In genomic region chr10:108255812-108256376, GRCm38 (mm10) we compare ENCODE assay signal across 24 mouse cellular contexts.
DNase-seq lines count a peak whose midpoint lies in the region; ATAC-seq lines count a peak whose summit lies in the region.
"Had no signal": no experiment of that assay in that cellular context is flagged by ENCODE, and none has a peak within 500 bp of the region (broad histone marks: within the 10 kb centered on the region; RNA-seq: fewer than 3 reads in every experiment).

No protein-coding gene starts in this region.

- H3K9ac ChIP-seq in midbrain, embryonic 13.5 days (replicated peaks): no peak overlapping the region
- no peak overlapping the region for H3K9ac ChIP-seq in midbrain, embryonic 14.5 days (replicated peaks; ENCODE audit: low read length)
- no peak overlapping the region for H3K9ac ChIP-seq in liver, embryonic 15.5 days
- H3K9ac ChIP-seq: forebrain, embryonic 13.5 days; kidney, embryonic 15.5 days; stomach, embryonic 15.5 days had no signal

- 42% methylated on average over 7 of the region's 7 CpGs for WGBS in heart, embryonic 10.5 days
- WGBS in midbrain, embryonic 13.5 days: 90% methylated on average over 7 of the region's 7 CpGs
- WGBS in midbrain, embryonic 14.5 days: 86% methylated on average over 7 of the region's 7 CpGs
- 41% methylated on average over 7 of the region's 7 CpGs for WGBS in liver, embryonic 15.5 days (ENCODE audit: insufficient replicate concordance)

- H3K27ac ChIP-seq in heart, embryonic 10.5 days: no peak overlapping the region
- no peak overlapping the region for H3K27ac ChIP-seq in midbrain, embryonic 13.5 days
- H3K27ac ChIP-seq in midbrain, embryonic 14.5 days (replicated peaks; ENCODE audit: low read depth, low read length): no peak overlapping the region
- no peak overlapping the region for H3K27ac ChIP-seq in liver, embryonic 15.5 days (replicated peaks)
- H3K27ac ChIP-seq: forebrain, embryonic 13.5 days; hindbrain, postnatal 0 days; kidney, embryonic 15.5 days; stomach, embryonic 15.5 days had no signal

- H3K4me3 ChIP-seq in heart, embryonic 10.5 days: no peak overlapping the region
- no peak overlapping the region for H3K4me3 ChIP-seq in midbrain, embryonic 13.5 days (replicated peaks)
- H3K4me3 ChIP-seq in midbrain, embryonic 14.5 days (replicated peaks; ENCODE audit: low read depth, low read length): no peak overlapping the region
- no peak overlapping the region for H3K4me3 ChIP-seq in liver, embryonic 15.5 days (replicated peaks)
- H3K4me3 ChIP-seq: forebrain, embryonic 13.5 days; kidney, embryonic 15.5 days; stomach, embryonic 15.5 days had no signal

- H3K9me3 ChIP-seq in heart, embryonic 10.5 days: no peaks in the 10 kb centered on the region
- H3K9me3 ChIP-seq in midbrain, embryonic 13.5 days: no peaks in the 10 kb centered on the region
- H3K9me3 ChIP-seq in midbrain, embryonic 14.5 days (ENCODE audit: control insufficient read depth, low read length): no peaks in the 10 kb centered on the region
- H3K9me3 ChIP-seq in liver, embryonic 15.5 days (replicated peaks): no peaks in the 10 kb centered on the region
- H3K9me3 ChIP-seq: forebrain, embryonic 13.5 days; kidney, embryonic 15.5 days; stomach, embryonic 15.5 days had no signal

- no peaks in the 10 kb centered on the region for H3K27me3 ChIP-seq in heart, embryonic 10.5 days (ENCODE audit: insufficient read depth, poor library complexity, severe bottlenecking)
- H3K27me3 ChIP-seq in midbrain, embryonic 13.5 days: no peaks in the 10 kb centered on the region
- no peaks in the 10 kb centered on the region for H3K27me3 ChIP-seq in midbrain, embryonic 14.5 days (ENCODE audit: control insufficient read depth, insufficient read depth, low read length)
- H3K27me3 ChIP-seq in liver, embryonic 15.5 days: no peaks in the 10 kb centered on the region
- H3K27me3 ChIP-seq: forebrain, embryonic 13.5 days; kidney, embryonic 15.5 days; Patski; stomach, embryonic 15.5 days had no signal

- peaks cover 7% of the 10 kb centered on the region; the same call in 1 of the 2 replicates for H3K4me1 ChIP-seq in heart, embryonic 10.5 days
- H3K4me1 ChIP-seq in midbrain, embryonic 13.5 days (replicated peaks): no peaks in the 10 kb centered on the region
- H3K4me1 ChIP-seq in midbrain, embryonic 14.5 days (ENCODE audit: control insufficient read depth, insufficient read depth, low read length): no peaks in the 10 kb centered on the region
- H3K4me1 ChIP-seq in liver, embryonic 15.5 days (replicated peaks): peaks cover 8% of the 10 kb centered on the region
- H3K4me1 ChIP-seq: kidney, embryonic 15.5 days; stomach, embryonic 15.5 days had no signal

- H3K4me2 ChIP-seq in midbrain, embryonic 13.5 days (replicated peaks): no peak overlapping the region
- H3K4me2 ChIP-seq in midbrain, embryonic 14.5 days (ENCODE audit: low read length): no peak overlapping the region
- H3K4me2 ChIP-seq in liver, embryonic 15.5 days: no peak overlapping the region; the same call in 1 of the 2 replicates
- H3K4me2 ChIP-seq: forebrain, embryonic 13.5 days; kidney, embryonic 15.5 days; stomach, embryonic 15.5 days had no signal

- peak; percentile 75 for DNase-seq in heart, embryonic 10.5 days (ENCODE audit: low spot score)
- no peak for DNase-seq in heart, postnatal 25 days (ENCODE audit: low spot score)
- no peak for DNase-seq in midbrain, embryonic 14.5 days
- DNase-seq in testis, postnatal 14 days (ENCODE audit: low spot score): no peak
- no peak for DNase-seq in adrenal gland, postnatal 14 days
- DNase-seq in MN1 (ENCODE audit: low spot score): no peak
- DNase-seq: adrenal gland, adult 2 months; cerebellum, adult 2 months; cerebellum, postnatal 25 days; gastrocnemius, postnatal 36 days; kidney, adult 11 months; kidney, postnatal 36 days; layer of hippocampus, postnatal 36 days; lung, adult 18-20 months; lung, postnatal 10 days; thymus, adult 18-20 months; thymus, postnatal 4 days had no signal

- peaks cover 80% of the 10 kb centered on the region for H3K36me3 ChIP-seq in heart, embryonic 10.5 days
- H3K36me3 ChIP-seq in midbrain, embryonic 13.5 days: peaks cover 51% of the 10 kb centered on the region
- peaks cover 48% of the 10 kb centered on the region for H3K36me3 ChIP-seq in midbrain, embryonic 14.5 days (ENCODE audit: control insufficient read depth, insufficient read depth, low read length)
- peaks cover 51% of the 10 kb centered on the region for H3K36me3 ChIP-seq in liver, embryonic 15.5 days (replicated peaks)

- intact Hi-C loops in heart, postnatal 25 days (cut with DNase I): no loop called here

- peak; percentile 9; the same call in 1 of the 2 replicates for ATAC-seq in midbrain, embryonic 13.5 days
- ATAC-seq in midbrain, embryonic 14.5 days (ENCODE audit: low FRiP score, low TSS enrichment): no peak
- peak; percentile 76 for ATAC-seq in liver, embryonic 15.5 days (ENCODE audit: insufficient read depth)
- ATAC-seq: forebrain, embryonic 13.5 days; hindbrain, postnatal 0 days; Patski had no signal
